Mouse (Mus musculus) cerebellum, adult 2 months (tissue): Measurements from ENCODE around the gene Slc25a26.

Experiments used
- CTCF ChIP-seq: fragments of 200-500 bp; IDR thresholded peaks from 2 replicates; pipeline ENCODE4 v1.5.1; 2011; ENCODE audit warnings: low read depth, mild to moderate bottlenecking, control low read depth, low read length, moderate library complexity, borderline replicate concordance; ENCODE audit not compliant: insufficient read depth
- POLR2A ChIP-seq: fragments of 200-500 bp; IDR thresholded peaks from 2 replicates; pipeline ENCODE4 v1.6.1; 2011; ENCODE audit warnings: low read length, control low read depth, borderline replicate concordance; ENCODE audit not compliant: insufficient read depth

GRCm38 (mm10) chr6:94524335-94524734, 24.2 kb downstream of the Slc25a26 start:
- TF ChIP-seq POLR2A (no peak), CTCF (peak; percentile 25; the same call in 1 of the 2 replicates)
